Mouse (Mus musculus): ENCODE results near the gene Esyt1.
"Not testable (repeated sequence)": the region's sequence is repeated elsewhere in the genome, so short reads cannot be mapped to it uniquely, and the experiment has no call there.

Gene Esyt1

GRCm38 (mm10) chr10:128538340-128538870 lies 12.7 kb upstream of the Esyt1 start:
- no peak for DNase-seq (ENCODE audit: low read depth, low spot score)

- peak; percentile 96 for DNase-seq (ENCODE audit: low read depth, low spot score)
These were observed 10.7 kb upstream of the Esyt1 start for GRCm38 (mm10) chr10:128536266-128536940.

DNA sequence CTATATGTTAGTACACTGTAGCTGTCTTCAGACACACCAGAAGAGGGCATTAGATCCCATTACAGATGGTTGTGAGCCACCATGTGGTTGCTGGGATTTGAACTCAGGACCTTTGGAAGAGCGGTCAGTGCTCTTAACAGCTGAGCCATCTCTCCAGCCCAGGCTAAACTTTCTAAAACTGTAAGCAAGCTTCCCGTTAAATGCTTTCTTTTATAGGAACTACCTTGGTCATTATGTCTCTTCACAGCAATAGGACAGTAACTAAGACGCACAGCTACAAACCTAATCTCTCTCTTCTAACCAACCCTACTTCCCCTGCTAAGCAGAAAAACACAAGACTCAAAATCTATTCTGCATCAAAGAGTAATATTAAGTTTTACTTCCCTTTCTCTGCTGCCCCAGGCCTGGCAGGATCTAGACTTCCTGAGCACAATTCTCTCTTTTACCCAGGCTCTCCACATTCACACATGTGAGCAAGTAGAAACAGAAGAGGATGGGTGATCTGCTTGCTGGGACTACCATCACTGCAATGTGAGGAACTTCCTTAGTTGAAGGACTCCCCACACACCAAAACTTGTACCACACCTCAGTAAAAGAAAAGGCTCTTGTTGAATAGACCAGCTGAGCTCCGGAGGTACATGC lies 10.1 kb upstream of the Esyt1 start:
- no peak for DNase-seq (ENCODE audit: low read depth, low spot score)

GRCm38 (mm10) chr10:128535206-128535605 lies 9.5 kb upstream of the Esyt1 start:
- DNase-seq (ENCODE audit: low read depth, low spot score) = no peak

DNA sequence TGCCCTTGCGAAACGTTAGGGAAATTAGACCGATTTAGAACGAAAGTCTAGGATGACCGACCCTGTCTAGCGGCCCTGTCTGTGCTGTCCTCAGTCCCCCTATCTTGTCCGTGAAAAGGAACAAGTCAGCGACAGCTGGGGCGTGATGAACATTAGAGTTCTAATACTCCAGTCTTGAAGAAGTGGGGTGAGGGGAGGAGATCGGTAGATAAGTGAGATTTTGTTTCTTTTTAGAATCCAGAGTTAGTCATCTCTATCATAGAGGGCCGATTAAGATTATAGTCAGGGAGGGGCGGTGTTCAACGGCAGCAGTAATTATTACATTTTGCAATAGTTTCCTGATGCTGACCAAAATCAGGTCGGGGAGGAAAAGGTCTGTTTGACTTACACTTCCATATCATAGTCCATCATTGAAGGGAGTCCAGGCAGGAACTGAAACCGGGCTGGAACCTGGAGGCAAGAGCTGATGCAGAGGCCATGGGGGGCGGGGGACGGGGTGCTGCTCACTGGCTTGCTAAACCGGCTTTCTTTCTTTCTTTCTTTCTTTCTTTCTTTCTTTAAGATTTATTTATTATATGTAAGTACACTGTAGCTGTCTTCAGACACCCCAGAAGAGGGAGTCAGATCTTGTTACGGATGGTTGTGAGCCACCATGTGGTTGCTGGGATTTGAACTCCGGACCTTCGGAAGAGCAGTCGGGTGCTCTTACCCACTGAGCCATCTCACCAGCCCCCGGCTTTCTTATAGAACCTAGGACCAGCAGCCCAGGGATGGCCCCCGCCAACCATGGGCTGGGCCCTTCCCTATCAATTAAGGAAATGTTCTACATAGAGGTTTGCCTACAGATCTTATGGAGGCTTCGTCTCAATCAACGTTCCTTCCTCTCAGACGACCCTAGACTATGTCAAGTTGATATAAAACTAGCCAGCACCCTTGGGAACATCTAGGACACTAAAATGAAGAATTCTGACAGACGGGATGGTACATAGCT lies 990 bp upstream of the Esyt1 start:
- DNase-seq (ENCODE audit: low read depth, low spot score) = peak; percentile 53

- DNase-seq (ENCODE audit: low read depth, low spot score) = peak; percentile 86
These were observed 674 bp downstream of the Esyt1 start for GRCm38 (mm10) chr10:128524732-128525662.

- DNase-seq (ENCODE audit: low read depth, low spot score) = peak; percentile 54
These were observed 1.4 kb downstream of the Esyt1 start for GRCm38 (mm10) chr10:128524111-128524731.

- no peak for DNase-seq (ENCODE audit: low read depth, low spot score)
These were observed 3.3 kb downstream of the Esyt1 start for GRCm38 (mm10) chr10:128522351-128522750.

GRCm38 (mm10) chr10:128520591-128520990 lies 5.1 kb downstream of the Esyt1 start:
- no peak for DNase-seq (ENCODE audit: low read depth, low spot score)

GRCm38 (mm10) chr10:128518833-128519232 lies 6.8 kb downstream of the Esyt1 start:
- peak; percentile 64 for DNase-seq (ENCODE audit: low read depth, low spot score)

DNA sequence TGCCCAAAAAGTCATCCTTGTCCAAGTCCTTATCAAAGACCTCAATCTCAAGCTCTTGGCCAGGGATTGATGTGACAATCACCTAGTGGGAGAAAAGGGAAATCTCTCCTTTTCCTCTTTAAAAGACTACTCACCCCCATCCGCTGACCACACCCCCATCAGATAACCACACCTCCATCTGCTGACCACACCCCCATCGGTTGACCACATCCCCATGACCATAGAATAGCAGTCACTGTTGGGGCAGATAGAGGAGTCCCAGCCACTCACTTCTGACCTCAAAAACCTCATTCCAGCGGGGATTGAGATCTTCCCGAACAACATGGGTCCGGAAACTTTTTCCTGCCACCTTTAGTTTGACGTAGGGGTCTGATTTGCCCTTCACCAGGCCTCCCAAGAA lies 9.0 kb downstream of the Esyt1 start:
- no peak for DNase-seq (ENCODE audit: low read depth, low spot score)

DNA sequence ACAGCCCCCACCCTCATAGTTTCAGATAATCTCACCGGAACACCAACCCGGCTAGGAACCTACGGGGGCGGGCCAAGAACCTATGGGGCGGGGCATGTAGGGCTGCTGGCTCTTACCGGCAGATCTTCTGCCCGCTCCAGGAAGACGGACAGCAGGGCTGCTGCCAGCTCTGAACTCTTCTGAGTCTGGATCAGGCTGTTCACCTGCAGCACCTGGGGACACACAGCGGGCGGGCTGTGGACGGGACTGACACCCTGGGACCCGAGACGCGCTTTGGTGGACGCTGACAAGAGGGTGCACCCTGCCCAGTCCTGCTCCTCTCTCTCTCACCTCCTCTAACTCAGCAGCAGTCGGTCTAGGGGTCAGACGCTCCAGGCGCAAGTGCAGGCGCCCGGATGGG lies 9.6 kb downstream of the Esyt1 start:
- DNase-seq (ENCODE audit: low read depth, low spot score) = no peak

GRCm38 (mm10) chr10:128515044-128515443 lies 10.6 kb downstream of the Esyt1 start:
- no peak for DNase-seq (ENCODE audit: low read depth, low spot score)

- no peak for DNase-seq (ENCODE audit: low read depth, low spot score)
These were observed 13.9 kb downstream of the Esyt1 start for GRCm38 (mm10) chr10:128511761-128512160.

- DNase-seq (ENCODE audit: low read depth, low spot score) = no peak
These were observed 14.5 kb downstream of the Esyt1 start for GRCm38 (mm10) chr10:128511189-128511588.

GRCm38 (mm10) chr10:128510301-128510700 lies 15.4 kb downstream of the Esyt1 start:
- DNase-seq (ENCODE audit: low read depth, low spot score) = no peak

- DNase-seq (ENCODE audit: low read depth, low spot score) = no peak
These were observed 15.8 kb downstream of the Esyt1 start for GRCm38 (mm10) chr10:128509831-128510230.

DNA sequence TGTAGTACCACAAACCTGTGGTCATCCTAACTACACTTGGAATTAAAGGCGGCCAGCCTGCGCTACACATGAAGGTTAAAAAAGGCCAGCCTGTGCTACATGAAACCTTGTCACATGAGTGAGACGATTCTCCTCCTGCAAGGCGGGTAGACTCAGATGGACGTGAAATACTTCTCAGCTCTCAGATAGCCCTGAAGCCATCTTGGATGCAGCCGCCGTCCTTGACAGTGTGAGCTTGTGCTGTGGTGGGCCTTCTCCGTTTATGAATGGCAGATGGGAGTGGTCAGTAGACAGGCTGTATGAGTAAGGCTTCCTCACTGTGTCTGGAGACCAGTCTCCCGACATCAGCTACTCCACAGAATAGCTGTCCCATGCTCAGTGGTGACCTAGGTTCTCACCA lies 16.5 kb downstream of the Esyt1 start:
- DNase-seq (ENCODE audit: low read depth, low spot score) = no peak

DNA sequence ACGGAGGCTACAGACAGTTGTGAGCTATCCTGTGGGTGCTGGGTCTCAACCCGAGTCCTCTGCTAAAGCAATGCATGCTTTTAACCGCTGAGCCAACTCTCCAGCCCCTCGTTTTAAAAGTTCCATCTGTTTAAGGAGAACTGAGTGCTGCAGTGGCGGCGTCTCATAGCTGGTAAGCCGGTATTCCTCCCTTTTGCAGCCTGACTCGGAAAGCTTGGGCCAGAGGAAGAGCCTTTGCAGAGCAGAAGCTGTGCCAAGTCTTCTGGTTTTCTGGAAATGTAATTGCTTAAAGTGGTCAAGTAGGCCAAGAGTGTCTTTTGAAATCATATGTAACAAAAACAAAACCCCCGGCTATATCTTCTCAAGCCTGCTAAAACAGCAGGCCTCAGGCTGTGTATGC lies 17.4 kb downstream of the Esyt1 start:
- DNase-seq (ENCODE audit: low read depth, low spot score) = no peak

DNA sequence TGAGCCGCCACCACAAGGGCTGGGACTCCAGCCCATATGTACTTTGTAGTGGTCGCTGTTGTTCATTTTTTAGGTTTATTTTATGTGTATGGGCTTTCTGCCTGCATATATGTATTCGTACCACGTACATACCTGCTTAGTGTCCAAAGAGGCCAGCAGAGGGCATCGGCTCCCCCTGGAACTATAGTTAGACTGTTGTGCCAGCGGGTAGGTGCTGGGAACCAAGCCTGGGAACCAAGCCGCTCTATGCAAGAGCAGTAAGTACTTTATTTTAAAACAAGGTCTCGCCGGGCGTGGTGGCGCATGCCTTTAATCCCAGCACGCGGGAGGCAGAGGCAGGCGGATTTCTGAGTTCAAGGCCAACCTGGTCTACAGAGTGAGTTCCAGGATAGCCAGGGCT lies 19.7 kb downstream of the Esyt1 start:
- no peak for DNase-seq (ENCODE audit: low read depth, low spot score)

GRCm38 (mm10) chr10:128505371-128505667 lies 20.4 kb downstream of the Esyt1 start:
- not testable (repeated sequence) for DNase-seq (ENCODE audit: low read depth, low spot score)

Measured in CD4-positive, CD25-positive, alpha-beta regulatory T cell, adult 2 months (primary cell).